Mouse (Mus musculus): ENCODE results near the gene Plcb4. TPM values are rescaled to one million over a fixed set of nuclear protein-coding genes. Genes with fewer than 3 reads are reported as not detected.

The Plcb4 gene
- polyA plus RNA-seq, 1 experiment from 2014 or later = 15.9 TPM

DNA sequence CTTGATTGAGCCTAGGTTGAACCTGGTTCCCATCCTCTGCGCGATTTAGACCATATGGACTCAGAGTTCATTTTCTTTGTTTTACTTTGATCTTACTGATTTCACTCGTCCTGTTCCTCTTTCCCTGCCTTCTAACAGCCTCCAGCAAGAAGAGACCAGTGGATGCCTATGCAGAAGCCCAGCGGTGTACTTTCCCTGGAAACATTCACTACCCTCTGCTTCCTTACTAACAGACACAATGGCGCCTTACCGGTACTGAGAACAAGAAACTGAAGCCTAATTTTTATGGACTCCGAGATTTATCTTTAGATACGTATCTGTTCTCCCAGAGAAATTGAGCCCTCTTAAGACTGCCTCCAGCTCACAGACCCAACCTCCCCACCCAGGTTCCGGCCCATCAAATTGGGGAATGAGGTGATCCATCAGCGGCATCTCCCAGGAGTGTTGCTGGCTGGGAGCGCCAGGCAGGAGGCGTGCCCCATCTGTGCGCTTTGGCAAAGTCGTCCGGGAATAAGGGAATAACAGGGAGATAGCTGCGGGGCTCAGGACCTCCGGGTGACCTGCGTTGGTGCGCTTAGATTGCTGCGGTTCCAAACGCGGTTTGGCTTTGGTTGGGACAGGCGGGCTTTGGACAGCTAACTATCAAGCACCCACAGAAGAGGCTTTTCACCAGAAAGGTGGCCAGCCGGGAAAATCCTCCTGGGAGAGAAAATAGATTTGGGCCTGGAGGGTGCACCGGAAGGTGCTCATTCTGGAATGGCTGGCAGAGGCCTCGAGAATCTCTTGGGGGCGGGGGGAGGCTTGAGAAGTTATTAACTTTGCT lies 392.2 kb downstream of the Plcb4 start:
- 16% methylated on average over 27 of the region's 27 CpGs for WGBS
- Histone ChIP-seq H3K4me1 (peaks cover 23% of the 10 kb centered on the region), H3K27ac (peak overlapping the region; percentile 25; the same call in 1 of the 2 replicates), H3K4me3 (peak overlapping the region; percentile 45), H3K9me3 (no peaks in the 10 kb centered on the region), H3K36me3 (replicated peaks) (no peaks in the 10 kb centered on the region), H3K27me3 (ENCODE audit: poor library complexity, severe bottlenecking) (peaks cover 52% of the 10 kb centered on the region)
- no peak for DNase-seq (ENCODE audit: extremely low spot score, low spot score)

DNA sequence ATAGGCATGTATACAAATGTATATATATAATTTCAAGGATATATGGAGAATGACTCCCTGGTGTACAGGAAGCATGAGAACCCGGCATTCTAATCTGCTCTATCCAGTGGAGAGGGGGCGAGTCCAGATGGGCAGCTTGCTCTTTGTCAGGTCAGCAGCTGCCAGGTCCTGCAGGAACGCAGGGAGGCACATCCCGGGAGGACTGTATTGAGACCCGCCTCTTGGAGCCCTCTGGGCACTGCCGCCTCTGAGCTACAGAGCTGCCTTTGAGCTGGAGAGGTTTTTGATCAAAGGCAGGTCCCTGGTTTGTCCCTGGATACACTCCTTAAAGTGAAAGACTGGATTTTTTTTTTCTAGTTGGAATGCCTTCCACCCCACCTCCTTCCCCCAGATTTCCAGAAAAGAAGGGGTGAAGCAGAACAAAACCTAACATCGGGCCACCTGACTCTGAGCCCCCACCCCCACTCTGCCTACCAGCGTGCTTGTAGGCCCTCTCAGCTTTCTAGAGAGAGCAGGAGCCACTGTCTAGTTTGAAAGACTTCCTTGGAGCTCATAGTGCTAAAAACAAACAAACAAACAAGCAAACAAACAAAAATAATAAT lies 393.0 kb downstream of the Plcb4 start, which contains the start of gene Lamp5:
Gene Lamp5 (plus strand): TSS at position 552 of the 602 bp plus-strand sequence.
- DNase-seq (ENCODE audit: extremely low spot score, low spot score) = peak; percentile 49
- Histone ChIP-seq H3K27me3 (ENCODE audit: poor library complexity, severe bottlenecking) (peaks cover 59% of the 10 kb centered on the region), H3K36me3 (replicated peaks) (no peaks in the 10 kb centered on the region), H3K4me1 (peaks cover 23% of the 10 kb centered on the region), H3K4me3 (peak within 1 kb of the TSS; percentile 45), H3K27ac (peak within 1 kb of the TSS; percentile 25; the same call in 1 of the 2 replicates), H3K9me3 (no peaks in the 10 kb centered on the region)
- 0% methylated on average over 8 of the region's 8 CpGs for WGBS

- peaks cover 73% of the 10 kb centered on the region for H3K27me3 ChIP-seq (ENCODE audit: poor library complexity, severe bottlenecking)
- peak; percentile 27 for DNase-seq (ENCODE audit: extremely low spot score, low spot score)
Measured at GRCm38 (mm10) chr2:136057861-136058331, 399.1 kb downstream of the Plcb4 start.

DNA sequence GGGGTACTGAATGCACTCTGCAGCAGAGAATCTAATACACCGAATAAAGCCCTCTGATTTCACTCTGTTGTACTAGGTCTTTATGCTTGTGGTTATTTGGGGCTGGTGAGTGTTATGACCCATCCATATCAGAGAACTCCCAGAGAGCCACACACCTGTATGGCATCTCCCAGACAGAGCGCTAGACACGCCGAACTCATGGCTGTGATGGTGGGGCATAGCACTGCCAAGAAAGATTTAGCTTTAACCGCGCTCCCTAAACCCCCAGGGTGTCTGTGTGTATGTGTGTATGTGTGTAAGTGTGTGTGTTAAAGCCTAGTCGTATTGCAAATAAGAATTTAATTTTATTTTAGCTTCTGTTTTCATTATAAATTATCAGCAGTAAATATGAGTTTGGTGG lies 399.6 kb downstream of the Plcb4 start:
- H3K27me3 ChIP-seq (ENCODE audit: poor library complexity, severe bottlenecking) = peaks cover 68% of the 10 kb centered on the region
- DNase-seq (ENCODE audit: extremely low spot score, low spot score) = no peak
- H3K4me1 ChIP-seq = peaks cover 28% of the 10 kb centered on the region
- peak overlapping the region; percentile 50 for H3K4me3 ChIP-seq
- no peak overlapping the region for H3K27ac ChIP-seq
- H3K9me3 ChIP-seq = no peaks in the 10 kb centered on the region
- WGBS = 5% methylated on average over 7 of the region's 7 CpGs
- H3K36me3 ChIP-seq (replicated peaks) = no peaks in the 10 kb centered on the region

More at GRCm38 (mm10) chr2:136057861-136058331, 399.1 kb downstream of the Plcb4 start:
- 5% methylated on average over 19 of the region's 19 CpGs for WGBS
- Histone ChIP-seq H3K9me3 (no peaks in the 10 kb centered on the region), H3K27ac (no peak overlapping the region), H3K4me1 (peaks cover 28% of the 10 kb centered on the region), H3K36me3 (replicated peaks) (no peaks in the 10 kb centered on the region), H3K4me3 (peak overlapping the region; percentile 50)

DNA sequence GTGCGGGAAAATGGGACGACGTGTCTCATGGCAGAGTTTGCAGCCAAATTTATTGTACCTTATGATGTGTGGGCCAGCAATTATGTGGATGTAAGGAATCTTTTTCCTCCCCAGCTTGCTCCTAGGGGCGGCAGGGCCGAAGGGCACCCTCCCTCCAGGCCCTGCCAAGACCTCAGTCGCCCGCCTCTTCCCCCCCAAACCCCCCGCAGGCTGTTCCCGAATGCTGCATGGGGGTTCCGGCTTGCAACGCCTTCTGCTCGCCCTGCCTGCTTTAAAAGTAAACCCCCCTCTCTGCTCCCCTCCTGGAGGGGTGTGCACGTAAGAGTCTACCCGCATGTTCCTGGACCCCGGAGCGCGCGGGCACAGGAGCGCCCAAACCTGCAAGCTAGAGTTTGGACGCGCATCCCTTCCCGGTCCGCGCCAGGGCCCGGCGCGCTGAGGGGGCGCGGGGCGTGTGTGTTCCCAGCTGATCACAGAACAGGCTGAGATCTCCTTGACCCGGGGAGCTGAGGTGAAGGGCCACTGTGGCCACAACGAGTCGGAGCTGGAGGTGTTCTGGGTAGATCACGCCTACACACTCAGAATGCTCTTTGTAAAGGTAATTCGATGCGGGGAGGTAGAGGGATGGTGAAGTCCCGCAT lies 400.3 kb downstream of the Plcb4 start:
- no peaks in the 10 kb centered on the region for H3K36me3 ChIP-seq (replicated peaks)
- no peak overlapping the region; the same call in 1 of the 2 replicates for H3K27ac ChIP-seq
- H3K4me1 ChIP-seq = peaks cover 25% of the 10 kb centered on the region
- WGBS = under 1% methylated on average over 37 of the region's 37 CpGs
- H3K27me3 ChIP-seq (ENCODE audit: poor library complexity, severe bottlenecking) = peaks cover 67% of the 10 kb centered on the region
- no peak for DNase-seq (ENCODE audit: extremely low spot score, low spot score)
- H3K4me3 ChIP-seq = peak overlapping the region; percentile 50
- no peaks in the 10 kb centered on the region for H3K9me3 ChIP-seq
